Mouse (Mus musculus): Measurements from ENCODE around the gene Fgf8.

GRCm38 (mm10) chr19:45730042-45730441 lies 12.7 kb downstream of the Fgf8 start:
- TF ChIP-seq CTCF (IDR thresholded peaks at IDR 0.05; ENCODE audit: extremely low read depth, insufficient read depth, insufficient read length, insufficient replicate concordance): no peak
- TF ChIP-seq POLR2A (IDR thresholded peaks at IDR 0.05; ENCODE audit: low read depth, low read length): no peak
